Mouse (Mus musculus): ENCODE measurements around the gene Zfand5.
"Not testable (repeated sequence)": the region's sequence is repeated elsewhere in the genome, so short reads cannot be mapped to it uniquely, and the experiment has no call there.

Zfand5 gene

DNA sequence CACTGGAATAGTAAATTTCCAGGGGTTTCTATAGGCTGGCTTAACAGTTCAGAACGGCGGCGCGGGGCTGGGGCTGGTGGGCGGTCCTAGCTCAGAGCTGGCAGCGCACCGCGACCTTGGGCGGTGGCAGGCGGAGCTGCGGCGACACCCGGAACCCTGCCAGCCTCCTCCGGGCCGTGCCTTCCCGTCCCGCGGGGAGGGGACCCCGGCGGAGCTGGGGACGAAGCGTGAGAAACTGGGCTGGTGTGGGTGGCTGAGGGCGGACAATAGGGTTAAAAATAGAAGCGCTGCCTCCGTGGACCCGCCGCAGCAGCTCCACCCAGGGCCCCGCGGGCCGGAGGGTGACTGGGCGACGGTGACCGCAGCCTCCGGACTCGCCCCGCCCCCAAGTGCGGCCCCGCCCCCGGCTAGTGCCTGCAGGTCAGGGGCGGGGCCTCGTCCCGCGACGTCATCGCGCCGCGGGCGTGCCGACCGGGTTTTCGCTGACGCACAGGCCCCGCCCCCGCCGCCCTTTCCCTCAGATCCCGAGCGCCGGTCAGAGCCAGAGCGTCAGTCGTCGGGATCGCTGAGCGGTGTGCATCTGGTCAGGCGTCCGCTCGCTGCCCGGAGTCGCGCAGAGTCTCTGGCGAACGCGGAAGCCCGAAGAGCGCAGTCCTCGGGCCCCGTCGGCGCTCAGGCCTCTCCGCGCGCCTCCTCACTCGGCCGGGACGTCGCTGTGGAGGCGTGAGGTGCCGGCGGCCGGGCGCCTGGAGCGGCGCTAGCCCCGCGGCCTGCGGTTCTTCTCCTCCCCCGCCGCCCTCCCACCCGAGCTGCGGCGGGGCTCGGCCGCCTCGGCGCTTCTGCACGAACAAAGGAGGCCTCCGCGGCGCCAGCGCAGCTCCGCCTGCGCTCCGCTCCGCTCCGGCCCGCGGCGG lies at the start of gene Zfand5:
TSS of gene Zfand5 (plus strand) at position 538 of the 914 bp plus-strand sequence.
- peak; percentile 94 for DNase-seq (ENCODE audit: low spot score)

DNA sequence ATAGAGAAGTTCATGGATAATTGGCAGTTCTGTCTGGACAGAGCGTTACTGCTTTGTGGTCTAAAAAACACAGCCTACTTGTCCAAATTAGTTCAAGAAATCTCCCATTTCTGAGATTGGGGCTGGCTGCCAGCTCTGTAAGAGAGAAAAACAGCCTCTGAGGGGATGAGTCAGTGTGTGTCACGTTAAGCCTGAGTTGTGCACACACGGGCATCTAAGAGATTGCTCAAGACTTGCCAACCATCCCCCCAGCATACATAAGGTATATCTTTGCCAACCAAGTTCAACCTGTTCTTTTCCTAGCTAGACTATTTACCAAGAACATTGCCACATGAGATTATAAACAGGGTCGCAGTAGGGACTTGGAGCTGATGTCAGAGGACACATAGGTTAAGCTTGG lies 44.9 kb upstream of the Zfand5 start:
- no peak for DNase-seq (ENCODE audit: low spot score)

DNA sequence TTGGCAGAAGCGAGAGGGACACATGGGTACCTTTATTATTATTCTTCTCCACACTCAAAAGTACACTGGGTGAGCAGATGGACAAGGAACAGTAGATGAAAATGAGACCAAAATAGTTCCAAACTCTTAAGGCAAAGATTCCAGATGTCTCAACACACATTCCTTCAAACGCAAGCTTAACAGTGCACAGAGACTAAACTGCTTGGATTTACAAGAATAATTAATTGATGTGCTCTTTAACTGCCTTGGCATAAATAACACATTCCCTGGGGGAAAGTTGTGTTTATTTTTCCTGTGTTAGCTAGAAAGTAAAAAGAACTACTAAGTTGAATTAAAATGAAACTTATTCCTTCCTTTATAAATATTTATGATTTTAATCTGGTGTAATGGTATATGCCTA lies 44.3 kb upstream of the Zfand5 start:
- DNase-seq (ENCODE audit: low spot score) = no peak

DNA sequence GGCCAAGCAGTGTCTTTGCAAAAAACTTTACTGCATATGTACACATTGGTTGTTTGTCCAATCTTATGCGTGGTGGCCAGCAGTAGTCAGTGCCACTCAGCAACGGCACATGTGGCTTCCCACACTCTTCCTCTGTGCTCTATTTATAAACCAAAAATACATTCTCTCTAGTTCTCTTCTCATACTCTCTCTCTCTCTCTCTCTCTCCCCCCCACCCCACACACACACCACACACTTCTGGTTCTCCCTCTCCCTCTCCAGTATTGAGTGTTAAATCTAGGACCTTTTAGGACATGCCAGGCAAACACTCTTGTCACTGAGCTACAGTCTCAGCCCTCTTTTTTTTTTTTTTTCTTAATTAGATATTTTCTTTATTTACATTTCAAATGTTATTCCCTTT lies 23.3 kb upstream of the Zfand5 start:
- not testable (repeated sequence) for DNase-seq (ENCODE audit: low spot score)

DNA sequence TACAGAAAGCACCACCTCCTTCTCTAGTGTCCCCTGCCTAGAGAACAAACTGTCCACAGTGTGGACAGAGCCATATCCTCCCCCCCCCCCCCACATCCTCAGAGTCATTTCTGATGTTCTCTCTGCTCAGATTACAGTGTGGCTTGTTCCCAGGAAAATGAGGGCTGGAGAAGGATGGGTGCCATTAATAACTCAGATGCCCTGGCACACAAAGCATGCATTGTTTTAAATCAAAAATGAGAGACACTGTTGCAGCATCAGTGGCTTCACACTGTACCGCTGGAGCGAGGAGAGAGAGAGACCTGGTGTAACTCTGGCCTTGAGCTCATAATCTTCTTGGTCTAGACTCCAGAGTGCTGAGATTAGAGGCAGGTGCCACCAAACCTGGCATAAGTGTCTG lies 18.2 kb upstream of the Zfand5 start:
- no peak for DNase-seq (ENCODE audit: low spot score)

DNA sequence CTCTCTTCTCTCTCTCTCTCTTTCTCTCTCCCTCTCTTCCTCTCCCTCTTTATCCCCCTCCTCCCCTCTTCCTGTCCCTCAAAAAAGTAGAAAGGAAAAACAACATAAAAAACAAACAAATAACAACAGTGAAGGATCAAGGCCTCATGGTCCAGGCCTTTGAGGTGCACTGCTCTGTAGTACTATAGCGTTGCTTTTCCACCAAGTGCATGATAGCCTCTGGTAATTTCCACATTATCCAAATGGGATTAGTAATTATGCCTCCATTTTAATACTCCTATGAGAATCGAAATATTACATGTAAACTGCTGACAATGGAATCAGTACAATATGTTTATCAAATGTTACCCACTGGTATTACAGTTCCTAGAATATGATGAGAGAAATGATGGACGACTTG lies 16.2 kb upstream of the Zfand5 start:
- no peak for DNase-seq (ENCODE audit: low spot score)

DNA sequence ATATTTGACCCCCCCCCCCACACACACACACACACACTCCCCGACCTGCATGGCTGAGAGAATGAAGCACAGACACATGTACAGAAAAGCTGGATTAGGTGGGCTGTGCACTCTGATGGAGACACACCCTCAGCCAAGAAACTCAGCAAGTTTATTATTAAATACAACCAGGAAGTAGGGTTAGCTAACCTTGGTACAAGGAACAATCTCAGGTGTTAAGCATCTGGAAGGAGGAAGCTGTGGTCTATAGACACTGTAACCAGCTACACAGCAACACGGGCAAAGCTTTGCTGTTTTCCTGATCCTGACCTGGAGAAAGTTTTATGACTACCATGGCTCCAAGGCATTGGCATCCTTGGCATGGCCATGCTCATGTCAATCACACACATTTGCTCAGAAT lies 12.6 kb upstream of the Zfand5 start:
- no peak for DNase-seq (ENCODE audit: low spot score)

DNA sequence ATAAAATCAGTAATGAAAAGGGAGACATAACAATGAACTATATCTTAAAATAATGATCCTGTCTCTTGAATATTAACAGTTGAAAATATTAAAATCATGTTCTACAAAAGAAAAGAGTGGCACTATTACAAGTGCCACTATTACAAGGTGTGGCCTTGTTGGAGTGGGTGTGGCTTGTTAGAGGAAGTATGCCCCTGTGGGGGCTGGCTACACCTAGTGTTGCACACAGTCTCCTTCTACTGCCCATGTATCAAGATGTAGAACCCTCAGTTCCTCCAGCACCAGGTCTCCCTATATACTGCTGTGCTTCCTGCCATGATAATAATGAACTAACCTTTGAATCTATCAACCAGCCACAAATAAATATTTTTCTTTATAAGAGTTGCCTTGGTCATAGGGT lies 11.8 kb upstream of the Zfand5 start:
- no peak for DNase-seq (ENCODE audit: low spot score)

DNA sequence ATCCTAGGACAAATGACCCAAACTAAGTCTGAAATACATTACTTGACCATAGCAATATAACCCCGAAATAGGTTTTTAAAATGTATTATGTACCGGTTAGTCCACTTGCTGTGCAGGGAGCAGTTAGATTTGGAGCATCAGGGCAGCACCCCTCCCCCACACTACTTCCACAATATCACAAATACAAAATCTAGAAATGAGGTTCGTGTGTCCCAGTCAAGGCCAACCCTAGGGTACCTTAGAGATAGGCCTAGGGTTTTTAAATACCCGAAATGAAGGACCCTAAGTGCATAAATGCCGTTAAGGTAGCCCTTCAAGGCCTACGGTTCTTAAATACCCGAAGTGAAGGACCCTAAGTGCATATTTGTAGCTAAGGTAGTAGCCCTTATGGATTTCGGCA lies 892 bp upstream of the Zfand5 start:
- no peak for DNase-seq (ENCODE audit: low spot score)

DNA sequence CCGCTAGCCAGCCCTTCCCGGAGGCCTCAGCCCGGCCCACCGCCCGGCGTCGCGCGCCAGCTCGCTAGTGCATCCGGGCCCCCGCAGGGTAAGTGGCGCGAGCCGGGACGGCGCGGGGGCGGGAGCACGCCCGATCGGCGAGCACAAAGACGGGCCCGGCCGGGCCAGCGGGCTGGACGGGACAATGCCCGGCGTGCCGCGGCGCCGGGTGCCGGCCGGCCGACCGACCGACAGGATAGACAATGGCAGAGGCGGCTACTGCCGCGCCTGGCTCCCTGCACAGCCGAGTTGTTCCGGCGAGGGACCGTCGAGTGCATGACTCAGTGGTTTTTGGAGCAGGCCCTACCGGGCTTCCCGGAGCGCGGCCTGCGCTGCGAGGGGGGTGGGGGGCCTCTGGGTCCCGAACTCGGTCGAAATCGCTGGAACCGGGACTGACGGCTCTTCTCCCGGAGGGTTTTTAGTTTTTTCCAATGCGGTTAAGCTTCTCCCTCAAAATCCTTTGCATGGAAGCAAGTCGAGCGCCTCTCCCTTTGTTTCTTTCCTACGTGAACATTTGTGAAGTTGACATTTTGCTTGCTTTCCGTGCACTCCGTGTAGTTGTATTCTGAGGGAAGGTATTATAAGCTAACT lies 692 bp downstream of the Zfand5 start:
- DNase-seq (ENCODE audit: low spot score) = peak; percentile 51

DNA sequence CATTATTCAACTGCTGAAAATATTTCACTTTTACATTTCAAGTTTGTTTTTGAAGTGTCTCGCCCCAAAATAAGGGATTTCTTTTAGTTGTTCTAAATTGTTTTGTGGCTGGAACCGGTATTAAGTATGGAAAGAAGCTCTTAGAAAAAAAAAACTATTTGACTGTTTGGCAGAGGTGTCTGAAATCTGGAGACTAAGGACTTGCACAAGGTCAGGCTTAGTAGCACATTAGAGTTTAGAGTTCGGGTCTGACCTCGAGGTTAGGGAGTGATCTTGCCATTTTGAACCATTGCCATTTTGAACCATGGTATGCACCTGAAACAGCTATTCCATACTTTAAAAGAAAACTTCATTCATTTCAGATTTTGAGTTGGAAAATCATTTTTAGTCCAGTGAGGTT lies 1.4 kb downstream of the Zfand5 start:
- DNase-seq (ENCODE audit: low spot score) = peak; percentile 57

DNA sequence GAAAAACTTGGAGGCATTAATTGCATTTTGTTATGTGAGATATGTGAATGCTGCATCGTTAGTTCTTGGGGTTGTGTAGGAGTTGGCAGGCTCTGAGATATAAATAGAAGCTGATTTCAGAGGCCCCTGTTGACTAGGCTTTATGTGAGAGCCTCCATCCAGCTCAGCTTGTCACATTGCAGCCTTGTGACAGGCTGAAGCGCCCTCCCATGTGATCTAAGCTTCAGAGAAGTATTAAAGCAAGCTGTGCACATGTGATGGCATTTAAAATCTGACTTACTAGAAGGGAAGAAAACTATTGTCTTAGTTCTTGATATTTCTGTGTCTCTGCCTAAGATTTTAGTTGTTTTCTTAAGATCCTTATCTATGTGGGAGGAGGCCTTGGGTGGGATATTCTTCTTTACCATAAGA lies 2.1 kb downstream of the Zfand5 start:
- peak; percentile 78 for DNase-seq (ENCODE audit: low spot score)

DNA sequence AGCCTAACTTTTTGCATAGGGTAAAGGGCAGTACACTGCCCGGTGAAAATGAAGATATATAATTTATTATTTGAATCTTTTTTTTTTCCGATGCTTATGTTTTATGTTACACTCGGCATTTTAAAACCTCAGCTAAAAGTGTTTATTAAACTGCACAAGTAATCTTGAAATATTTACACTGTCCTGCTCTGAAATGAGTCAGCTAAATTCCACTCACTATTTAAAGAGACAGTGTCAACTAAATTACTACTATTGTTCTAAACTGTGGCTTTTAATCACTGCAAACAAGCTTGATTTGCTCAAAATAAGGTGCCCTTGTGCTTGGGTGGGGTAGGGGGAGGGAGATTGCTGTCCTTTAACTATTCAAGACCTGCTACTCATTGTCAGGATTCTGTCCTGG lies 2.6 kb downstream of the Zfand5 start:
- DNase-seq (ENCODE audit: low spot score) = no peak

DNA sequence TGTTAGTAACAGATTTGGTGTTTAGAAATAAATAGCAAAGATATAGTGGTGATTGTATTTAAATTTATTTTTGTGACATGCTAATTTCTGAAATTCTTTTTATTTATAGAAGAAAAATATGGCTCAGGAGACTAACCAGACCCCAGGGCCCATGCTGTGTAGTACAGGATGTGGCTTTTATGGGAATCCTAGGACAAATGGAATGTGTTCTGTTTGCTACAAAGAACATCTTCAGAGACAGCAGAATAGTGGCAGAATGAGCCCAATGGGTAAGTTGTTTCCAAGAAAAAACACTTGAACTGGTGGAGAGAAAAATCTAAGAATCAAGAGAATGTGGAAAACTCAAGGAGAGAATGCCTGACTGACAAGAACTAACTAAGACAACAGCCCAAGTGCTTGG lies 4.2 kb downstream of the Zfand5 start:
- no peak for DNase-seq (ENCODE audit: low spot score)

DNA sequence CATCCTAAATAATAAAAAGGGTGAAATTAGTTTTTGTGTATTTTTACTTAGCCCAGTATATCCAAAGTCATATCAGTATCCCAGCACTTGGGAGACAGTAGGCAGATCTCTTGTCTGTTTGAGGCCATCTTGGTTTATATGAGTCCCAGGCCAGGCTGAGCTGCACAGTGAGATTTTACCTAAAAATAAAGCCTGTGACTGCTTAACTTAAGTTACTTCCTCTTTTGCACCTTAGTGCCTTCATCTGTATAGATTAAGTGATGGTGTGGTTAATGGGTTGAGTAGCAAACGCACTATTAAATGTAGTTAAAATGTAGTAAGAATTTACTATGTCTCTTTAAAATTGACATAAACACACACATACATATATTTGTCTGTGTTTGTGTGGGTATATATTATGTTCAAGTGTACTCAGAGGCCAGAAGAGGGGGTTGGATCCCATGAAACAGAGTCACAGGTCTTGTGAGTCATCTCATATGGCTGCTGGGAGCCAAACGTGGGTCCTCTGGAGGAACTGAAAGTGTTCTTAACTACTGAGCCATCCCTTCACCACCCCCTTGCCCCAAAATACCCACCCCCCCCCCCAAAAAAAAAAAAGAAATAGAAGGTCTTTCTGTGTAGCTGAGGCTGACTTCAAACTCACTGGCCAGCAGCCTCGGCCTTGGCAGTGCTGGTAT lies 14.5 kb downstream of the Zfand5 start:
- no peak for DNase-seq (ENCODE audit: low spot score)

DNA sequence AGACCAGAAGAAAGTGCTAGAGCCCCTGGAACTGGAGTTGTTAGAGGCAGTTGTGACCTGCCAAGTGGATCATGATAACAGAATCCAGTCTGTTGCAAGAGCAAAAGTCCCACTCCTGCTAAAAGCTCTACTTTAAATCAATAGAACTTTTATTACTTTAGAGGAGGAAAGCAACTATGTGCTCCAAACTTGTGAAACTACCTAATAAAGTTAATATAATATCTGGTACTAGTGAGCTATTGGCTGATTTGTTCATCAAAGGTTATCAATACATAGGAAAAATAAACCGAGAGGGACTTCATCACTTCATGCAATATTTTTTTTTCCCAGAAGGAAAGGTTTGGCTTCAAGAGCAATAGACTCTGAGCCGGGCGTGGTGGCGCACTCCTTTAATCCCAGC lies 25.3 kb downstream of the Zfand5 start:
- DNase-seq (ENCODE audit: low spot score) = no peak

DNA sequence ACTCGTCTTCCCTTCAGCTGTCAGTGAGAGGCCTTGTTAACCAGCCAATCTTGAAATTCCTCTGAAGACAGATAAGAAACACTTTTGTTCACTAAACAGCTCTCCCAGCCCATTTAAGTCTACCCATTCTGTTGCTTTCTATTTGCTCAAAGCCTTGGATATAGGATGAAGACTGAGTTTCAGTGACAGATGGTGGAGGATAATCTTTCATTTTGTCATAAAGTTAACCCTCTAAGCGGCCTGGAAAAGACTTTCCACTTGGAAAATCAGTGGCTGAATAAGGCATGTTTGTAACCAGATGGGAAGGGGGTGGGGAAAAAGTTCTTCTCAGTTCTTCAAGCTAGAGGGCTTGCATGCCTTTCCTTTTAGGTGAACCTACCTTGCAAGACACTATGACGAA lies 29.7 kb downstream of the Zfand5 start:
- DNase-seq (ENCODE audit: low spot score) = no peak

DNA sequence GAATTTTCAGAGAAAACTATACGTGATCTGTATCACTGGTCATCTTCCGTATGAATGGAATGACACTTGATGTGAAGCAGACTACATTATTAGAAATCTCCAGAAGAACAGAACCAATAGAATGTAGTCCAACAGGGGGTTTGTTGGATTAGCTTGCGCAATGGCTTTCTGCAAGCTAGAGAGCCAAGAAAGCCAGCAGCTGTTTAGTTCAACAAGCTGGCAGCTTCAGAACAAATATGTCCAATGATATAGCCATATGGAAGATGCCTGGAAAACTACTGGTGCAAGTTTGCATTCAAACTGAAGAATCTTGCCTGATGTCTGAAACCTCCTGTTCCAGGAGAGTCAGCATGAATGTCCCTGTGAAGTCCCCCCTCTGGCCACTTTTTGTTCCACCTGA lies 35.7 kb downstream of the Zfand5 start:
- DNase-seq (ENCODE audit: low spot score) = no peak

DNA sequence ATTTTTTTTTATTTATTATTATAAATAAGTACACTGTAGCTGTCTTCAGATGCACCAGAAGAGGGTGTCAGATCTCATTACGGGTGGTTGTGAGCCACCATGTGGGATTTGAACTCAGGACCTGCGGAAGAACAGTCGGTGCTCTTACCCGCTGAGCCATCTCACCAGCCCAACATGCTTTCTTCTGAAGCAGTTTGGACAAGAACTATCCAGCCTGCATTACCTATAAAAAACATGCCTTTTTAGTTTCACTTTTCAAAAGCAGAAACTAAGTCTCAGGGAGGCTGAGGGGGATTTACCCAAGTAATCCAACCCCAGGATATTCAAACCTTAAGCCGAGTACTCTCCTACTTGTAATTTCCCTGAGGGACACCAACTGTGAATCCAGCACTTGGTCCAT lies 38.3 kb downstream of the Zfand5 start:
- DNase-seq (ENCODE audit: low spot score) = not testable (repeated sequence)

DNA sequence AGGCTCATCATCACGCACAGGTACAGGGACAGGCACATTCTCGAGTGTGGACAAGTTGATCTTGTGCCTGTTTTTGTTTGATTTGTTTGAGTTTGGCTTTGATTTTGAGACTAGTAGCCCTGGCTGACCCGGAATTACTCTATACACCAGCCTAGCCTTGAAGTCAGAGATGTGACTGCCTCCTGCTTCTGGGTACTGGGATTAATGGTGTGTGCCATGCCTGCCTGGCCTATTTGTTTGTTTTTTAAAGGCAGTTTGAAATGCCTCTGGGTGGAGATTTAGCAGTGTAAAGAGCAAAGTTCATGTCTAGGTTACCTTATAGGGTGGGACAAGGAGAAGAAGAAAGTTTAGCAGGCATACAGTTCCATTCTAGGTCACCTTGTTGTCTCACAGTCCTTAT lies 43.6 kb downstream of the Zfand5 start:
- no peak for DNase-seq (ENCODE audit: low spot score)

DNA sequence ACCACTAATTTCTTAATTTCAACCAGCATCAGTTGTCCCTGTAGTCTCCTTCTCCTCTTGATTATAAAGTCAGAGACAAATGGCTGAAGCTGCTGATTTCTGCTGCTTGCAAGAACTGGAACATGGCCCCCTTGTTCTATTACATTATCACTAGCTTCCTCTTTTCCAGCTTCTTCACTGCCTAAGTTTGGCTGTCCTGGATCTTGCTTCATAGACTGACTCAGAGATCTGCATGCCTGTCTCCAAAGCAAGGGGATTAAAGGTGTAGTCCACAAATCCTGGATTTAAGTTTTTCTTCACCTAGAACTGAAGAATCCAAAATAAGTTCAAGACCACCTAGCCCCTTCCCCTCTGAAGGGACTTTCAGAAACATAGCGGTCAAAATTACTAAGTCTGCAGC lies 47.5 kb downstream of the Zfand5 start:
- DNase-seq (ENCODE audit: low spot score) = no peak

DNA sequence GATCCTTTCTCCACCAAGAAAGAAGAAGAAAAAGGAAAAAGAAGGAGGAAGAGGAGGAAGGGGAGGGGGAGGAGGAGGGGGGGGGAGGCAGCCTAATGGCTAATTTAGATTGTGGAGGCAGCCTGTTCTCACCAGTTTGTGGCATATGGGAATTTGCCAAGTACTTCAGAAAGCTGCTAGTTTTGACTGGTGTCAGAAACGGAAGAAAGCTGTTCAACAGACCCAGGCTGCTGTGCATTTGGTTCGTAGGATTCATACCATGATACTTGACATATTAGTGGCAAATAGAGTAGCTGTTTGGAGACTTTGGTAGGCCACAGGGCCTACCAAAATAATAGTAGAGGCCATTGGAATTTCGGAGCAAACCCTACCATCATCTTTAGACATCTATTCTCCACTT lies 53.3 kb downstream of the Zfand5 start:
- no peak for DNase-seq (ENCODE audit: low spot score)

DNA sequence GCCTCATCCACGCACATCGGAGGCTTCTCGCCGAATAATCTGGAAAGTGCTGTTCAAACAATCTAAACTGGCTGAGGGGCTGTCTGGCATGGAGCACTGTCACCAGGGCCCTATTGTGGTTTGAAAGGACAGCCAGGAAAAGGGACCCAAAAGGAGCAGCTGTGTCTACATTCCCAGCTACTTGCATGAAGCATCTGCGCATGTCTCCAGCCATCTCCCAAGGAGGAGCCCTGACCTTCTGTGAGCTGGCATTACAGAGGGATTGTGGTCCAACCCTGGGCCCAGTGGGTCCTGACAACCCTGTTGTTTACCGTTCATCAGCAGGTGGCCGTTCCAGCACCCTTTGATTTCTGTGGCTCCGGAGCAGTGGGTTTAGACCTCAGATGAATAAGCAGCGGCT lies 56.9 kb downstream of the Zfand5 start:
- DNase-seq (ENCODE audit: low spot score) = no peak

All from embryo, embryonic 10 days (tissue).